Mouse (Mus musculus): ENCODE data around the gene Osbpl11.

DNA sequence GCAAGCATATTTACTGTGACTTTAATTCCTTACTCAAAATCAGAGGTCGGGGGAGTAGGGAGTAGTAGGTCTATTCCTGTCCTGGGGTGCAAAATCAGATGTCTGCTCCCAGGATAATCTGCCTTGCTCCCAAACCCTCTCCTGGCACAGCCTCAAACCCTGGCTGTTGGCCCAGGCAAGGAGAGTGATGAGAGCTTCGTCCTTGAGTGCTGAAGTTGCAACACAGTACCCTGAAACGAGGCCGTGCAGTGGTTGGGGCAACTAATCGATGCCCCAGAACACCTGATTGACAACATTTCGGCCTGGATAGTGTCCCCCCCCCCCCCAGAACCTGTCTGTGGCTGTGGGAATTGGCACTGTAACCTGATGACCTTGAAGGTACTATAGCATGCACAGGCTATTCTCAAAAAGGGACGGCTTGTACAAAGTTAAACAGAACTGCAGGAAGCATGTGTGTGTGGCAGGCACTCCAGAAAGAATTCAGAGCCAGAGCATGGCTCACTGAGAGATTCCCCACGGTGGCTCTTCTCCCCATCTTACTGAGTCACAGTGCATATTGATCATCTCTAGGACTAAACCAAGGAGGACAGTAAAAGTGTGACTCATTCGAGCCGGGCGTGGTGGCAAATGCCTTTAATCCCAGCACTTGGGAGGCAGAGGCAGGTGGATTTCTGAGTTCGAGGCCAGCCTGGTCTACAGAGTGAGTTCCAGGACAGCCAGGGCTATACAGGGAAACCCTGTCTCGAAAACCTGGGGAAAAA is 21.4 kb upstream of the Osbpl11 start:
- no peak for TF ChIP-seq POLR2A (IDR thresholded peaks at IDR 0.05; ENCODE audit: low read depth, low read length)
- TF ChIP-seq CTCF (IDR thresholded peaks at IDR 0.05; ENCODE audit: extremely low read depth, insufficient read depth, insufficient read length, insufficient replicate concordance), result no peak

Measured in spleen, adult 2 months (tissue).